Mouse (Mus musculus) left cerebral cortex, adult 2 months (tissue): Measurements from ENCODE around the gene Nup43. TPM values are rescaled to one million over a fixed set of nuclear protein-coding genes. Genes with fewer than 3 reads are reported as not detected.

Experiments
- DNase-seq, 2 experiments: peaks; one replicate each; pipeline ENCODE4 v3.0.0; 2021 to 2022; ENCODE audit warnings: low spot score in 2 of 2, mixed read lengths in 1 of 2; ENCODE audit errors: extremely low spot score in 1 of 2
- H3K27ac ChIP-seq: fragments of 200-600 bp; 2 replicates; pipeline ENCODE4 v1.8.1; 2022
- H3K4me3 ChIP-seq: fragments of 200-600 bp; 2 replicates; pipeline ENCODE4 v1.8.1; 2022
- CTCF ChIP-seq: fragments of 200-600 bp; IDR thresholded peaks from 2 replicates; pipeline ENCODE4 v1.8.1; 2022; ENCODE audit warnings: antibody characterized with exemption, mild to moderate bottlenecking, moderate library complexity
- intact Hi-C: fragments of 180-260 bp; cut with DNase I; formaldehyde crosslinking; loops from one replicate; pipeline ENCODE4 v1.15.1; 2025
- total RNA-seq, 2 experiments: library from RNA; stranded (reverse); gene quantifications; 2 replicates each; pipeline ENCODE4 v1.2.3; 2021

Nup43 gene
- total RNA-seq, 2 experiments from 2014 or later: 5.2 to 5.6 TPM

DNA sequence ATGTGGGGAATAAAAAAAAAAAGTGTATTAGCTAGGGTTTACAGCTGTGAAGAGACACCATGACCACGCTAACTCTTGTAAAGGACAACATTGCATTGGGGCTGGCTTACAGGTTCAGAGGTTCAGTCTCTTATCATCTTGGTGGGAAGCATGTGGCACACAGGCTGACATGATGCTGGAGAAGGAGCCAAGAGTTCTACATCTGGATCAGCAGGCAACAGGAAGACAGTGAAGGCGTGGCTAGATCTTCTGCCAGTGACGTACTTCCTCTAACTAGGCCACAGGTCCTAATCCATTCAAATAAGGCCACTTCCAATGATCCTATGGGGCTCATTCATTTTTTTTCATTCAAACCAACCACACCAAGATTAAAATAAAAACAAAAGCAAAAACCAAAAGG is 32.8 kb downstream of the Nup43 start:
- no peak for DNase-seq
- H3K27ac ChIP-seq: no peak overlapping the region
- no peak overlapping the region for H3K4me3 ChIP-seq
- no peak for TF ChIP-seq CTCF
- intact Hi-C loops: no loop called here

- TF ChIP-seq CTCF: no peak
- Histone ChIP-seq H3K4me3 (no peak overlapping the region), H3K27ac (no peak overlapping the region)
- intact Hi-C loops: no loop called here
- no peak for DNase-seq
These were observed 35.3 kb downstream of the Nup43 start for GRCm38 (mm10) chr10:7702586-7702985.

- no peak overlapping the region for H3K27ac ChIP-seq
- H3K4me3 ChIP-seq: no peak overlapping the region
- intact Hi-C loops: loop anchor here (5.0 kb wide), 1 partner anchor 57 kb away; no protein-coding TSS in a partner anchor
- no peak for TF ChIP-seq CTCF
- no peak for DNase-seq
These were observed 42.8 kb downstream of the Nup43 start for GRCm38 (mm10) chr10:7710121-7710520.

- no peak overlapping the region for H3K4me3 ChIP-seq
- no peak for TF ChIP-seq CTCF
- intact Hi-C loops: loop anchor here (5.0 kb wide), 1 partner anchor 55 kb away; no protein-coding TSS in a partner anchor
- H3K27ac ChIP-seq: no peak overlapping the region
- DNase-seq: no peak
These were observed 45.2 kb downstream of the Nup43 start for GRCm38 (mm10) chr10:7712506-7712905.

GRCm38 (mm10) chr10:7715056-7715455 is 47.8 kb downstream of the Nup43 start:
- no peak overlapping the region for H3K27ac ChIP-seq
- DNase-seq: no peak
- no peak overlapping the region for H3K4me3 ChIP-seq
- intact Hi-C loops: no loop called here
- no peak for TF ChIP-seq CTCF

DNA sequence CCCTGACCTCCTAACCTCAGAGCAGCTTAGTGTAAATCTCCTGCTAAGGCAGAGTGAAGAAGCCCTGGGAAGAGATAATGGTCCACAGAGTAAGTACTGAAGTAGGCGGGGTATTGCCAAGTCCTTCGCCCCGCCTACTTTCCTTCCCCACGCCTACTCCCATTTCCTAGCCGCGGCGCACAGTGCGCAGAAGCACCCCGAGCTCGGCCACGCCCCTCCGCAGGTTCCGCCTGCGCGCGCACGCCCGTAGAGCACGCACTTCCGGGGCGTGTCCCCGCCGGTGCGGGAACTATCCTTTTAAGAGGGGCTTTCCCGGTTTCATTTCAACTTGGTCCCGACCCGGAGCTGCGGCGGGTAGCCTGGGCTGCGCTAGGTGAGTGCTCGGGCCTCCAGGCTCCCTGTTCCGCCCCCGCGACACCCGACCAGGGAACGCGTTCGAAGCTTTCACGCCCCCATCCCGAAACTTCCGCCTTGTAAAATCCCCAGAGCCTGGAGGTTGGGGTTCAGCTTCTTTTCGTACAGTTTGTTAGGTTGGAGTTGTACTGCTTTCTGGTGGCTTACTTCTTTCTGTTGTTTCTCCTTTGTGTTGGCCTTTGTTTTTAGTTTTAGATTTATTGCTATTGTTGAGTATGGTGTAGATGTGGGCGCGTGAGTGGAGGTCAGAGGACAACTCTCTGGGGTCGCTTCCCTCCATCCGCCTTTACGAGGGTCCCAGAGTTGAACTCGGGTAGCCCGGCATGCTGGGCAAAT is 58.6 kb downstream of the Nup43 start, which contains the start of gene Katna1:
Gene Katna1 (plus strand): TSS at position 250 of the 750 bp plus-strand sequence.
- Histone ChIP-seq H3K4me3 (peak within 1 kb of the TSS; percentile 86), H3K27ac (peak within 1 kb of the TSS; percentile 37; the same call in 1 of the 2 replicates)
- intact Hi-C loops: no loop called here
- DNase-seq: peak; percentile 90 to 91
- TF ChIP-seq CTCF: no peak

DNA sequence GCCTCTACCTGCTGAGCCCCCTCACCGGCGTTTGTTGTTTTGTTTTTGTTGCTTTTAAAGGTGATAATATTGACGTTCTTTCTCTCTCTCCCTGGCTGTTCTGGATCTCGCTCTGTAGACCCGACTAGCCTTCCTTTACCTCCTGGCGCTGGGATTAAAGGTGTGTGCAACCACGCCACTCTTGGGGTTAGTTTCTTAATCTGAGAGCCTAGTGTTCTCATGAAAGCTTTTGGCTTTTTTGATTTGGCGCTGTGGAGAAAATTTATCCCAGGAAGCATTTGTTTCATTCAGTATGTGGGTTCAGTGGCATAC is 59.2 kb downstream of the Nup43 start:
- H3K4me3 ChIP-seq: peak overlapping the region; percentile 86
- intact Hi-C loops: no loop called here
- no peak for DNase-seq
- TF ChIP-seq CTCF: no peak
- no peak overlapping the region; the same call in 1 of the 2 replicates for H3K27ac ChIP-seq

DNA sequence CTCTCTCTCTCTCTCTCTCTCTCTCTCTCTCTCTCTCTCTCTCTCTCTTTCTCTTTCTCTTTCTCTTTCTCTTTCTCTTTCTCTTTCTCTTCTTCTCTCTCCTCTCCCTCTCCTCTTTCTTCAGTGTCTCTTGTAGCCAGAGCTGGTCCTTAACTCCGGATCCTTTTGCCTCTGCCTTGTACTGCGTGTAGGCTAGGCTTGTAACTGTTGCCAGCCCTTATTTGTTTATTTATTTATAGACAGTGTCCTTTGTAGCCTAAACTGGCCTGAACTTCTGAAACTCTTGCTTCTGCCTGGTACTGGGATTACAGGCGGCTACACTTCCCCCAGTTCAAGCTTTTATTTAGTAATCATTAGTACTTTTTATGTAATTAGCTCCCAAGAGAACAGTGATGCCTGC is 59.7 kb downstream of the Nup43 start:
- H3K4me3 ChIP-seq: no peak overlapping the region; the same call in 1 of the 2 replicates
- TF ChIP-seq CTCF: no peak
- no peak overlapping the region for H3K27ac ChIP-seq
- intact Hi-C loops: no loop called here
- DNase-seq: no peak

Other genes starting within 250 kb of the Nup43 start
- under 1 TPM in 1 of 2 experiments, not detected in 1; 0.07 TPM for gene Ulbp1, start 193.9 kb upstream of the Nup43 start, total RNA-seq
- 100 to 1,000 TPM; 149 TPM for gene Lrp11, start 77.7 kb upstream of the Nup43 start, total RNA-seq
- 100 to 1,000 TPM; 183 to 205 TPM for gene Pcmt1, start 13.6 kb downstream of the Nup43 start, total RNA-seq
- 10 to 100 TPM; 31.9 to 32.0 TPM for gene Lats1, start 13.7 kb downstream of the Nup43 start, total RNA-seq
- 10 to 100 TPM; 16.8 to 18.5 TPM for gene Katna1, start 58.5 kb downstream of the Nup43 start, total RNA-seq
- 10 to 100 TPM; 15.8 to 18.7 TPM for gene Ginm1, start 125.3 kb downstream of the Nup43 start, total RNA-seq
- gene Ppil4, start 125.4 kb downstream of the Nup43 start, total RNA-seq: 10 to 100 TPM; 32.5 to 33.5 TPM
- under 1 TPM in 1 of 2 experiments, not detected in 1; 0.07 TPM for gene Zc3h12d, start 165.0 kb downstream of the Nup43 start, total RNA-seq